Mouse (Mus musculus) right cerebral cortex, postnatal 14 days (tissue): ENCODE results near the gene Flt1.
A peak's percentile ranks its signal among the peaks of the same experiment; 100 is the strongest.

Experiments
- DNase-seq: peaks from one replicate; pipeline ENCODE4 v3.0.0; 2022

Gene Flt1

GRCm38 (mm10) chr5:147724391-147724790, 1.4 kb downstream of the Flt1 start:
- DNase-seq = no peak

DNA sequence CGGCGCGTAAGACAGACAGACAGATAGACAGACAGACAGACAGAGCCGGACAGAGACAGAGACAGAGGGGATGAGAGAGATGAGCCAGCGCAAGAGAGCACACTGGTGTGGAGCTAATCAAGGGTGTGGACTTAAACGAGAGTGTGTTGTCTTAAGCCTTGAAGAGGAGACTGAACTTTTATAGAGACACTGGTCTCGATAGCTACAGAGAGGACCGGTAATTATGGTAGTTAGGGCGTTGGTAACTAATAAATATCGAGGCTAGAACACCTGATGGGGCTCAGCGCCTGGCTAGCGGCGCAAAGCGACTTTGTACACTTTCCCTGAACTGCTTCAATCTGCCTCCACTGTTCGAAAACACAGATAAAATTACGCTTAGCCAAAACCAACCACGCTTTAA, 2.0 kb downstream of the Flt1 start:
- DNase-seq = no peak

DNA sequence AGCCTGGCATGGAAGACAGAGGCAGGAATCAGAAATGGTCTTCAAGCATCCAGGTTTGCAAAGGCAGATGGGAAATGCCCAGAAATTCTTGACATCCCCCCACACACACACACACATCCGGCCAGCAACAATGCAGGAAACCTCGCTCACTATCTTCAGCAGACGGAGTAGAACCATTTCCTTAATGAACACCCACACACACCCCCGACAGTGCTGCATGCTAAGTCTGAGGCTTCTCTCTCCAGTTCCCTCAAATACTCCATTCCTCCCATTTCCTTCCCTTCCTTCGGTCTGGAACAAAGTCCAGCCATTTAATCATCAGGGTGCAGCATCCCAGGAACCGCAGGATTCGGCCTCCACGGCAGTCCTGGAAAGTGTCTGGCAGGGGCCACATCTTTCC, 4.4 kb downstream of the Flt1 start:
- DNase-seq = no peak

DNA sequence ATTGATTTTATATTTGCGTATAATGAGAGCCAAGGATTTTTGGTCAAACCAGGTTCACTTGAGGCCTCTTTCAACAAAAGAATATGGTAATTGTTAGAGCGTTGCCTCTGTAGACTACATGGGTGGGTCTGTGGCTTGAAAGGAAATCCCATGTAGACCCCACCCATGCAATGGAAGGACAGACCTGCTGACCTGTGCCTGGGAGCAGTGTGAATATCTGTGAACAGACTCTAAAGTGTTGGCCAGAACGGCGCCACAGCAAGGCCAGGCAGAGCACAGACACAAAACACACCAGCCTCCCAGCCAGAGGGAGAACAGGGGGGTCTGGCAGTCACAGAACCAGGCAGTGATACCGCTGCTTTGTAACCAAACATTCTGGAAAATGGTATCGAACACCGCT, 7.5 kb downstream of the Flt1 start:
- no peak for DNase-seq

GRCm38 (mm10) chr5:147716697-147717217, 9.1 kb downstream of the Flt1 start:
- no peak for DNase-seq

DNA sequence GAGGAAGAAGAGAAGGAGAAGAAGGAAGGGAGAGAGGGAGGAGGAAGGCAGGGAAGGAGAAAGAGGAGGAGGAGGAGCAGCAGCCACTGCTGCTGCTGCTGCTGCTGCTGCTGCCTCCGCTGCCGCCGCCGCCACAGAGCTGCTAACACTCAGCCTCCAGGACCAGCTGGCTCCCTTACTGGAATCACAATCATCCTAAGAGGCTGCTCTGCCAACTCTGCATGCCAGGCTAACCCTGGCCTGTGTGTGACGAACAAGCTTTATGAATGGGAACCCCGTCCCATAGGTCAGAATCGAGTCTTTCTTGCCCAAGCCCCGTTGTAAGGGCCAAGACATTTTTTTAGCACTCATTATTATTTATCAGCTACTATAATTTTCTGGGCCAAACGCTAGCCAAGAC, 9.5 kb downstream of the Flt1 start:
- DNase-seq = no peak

DNA sequence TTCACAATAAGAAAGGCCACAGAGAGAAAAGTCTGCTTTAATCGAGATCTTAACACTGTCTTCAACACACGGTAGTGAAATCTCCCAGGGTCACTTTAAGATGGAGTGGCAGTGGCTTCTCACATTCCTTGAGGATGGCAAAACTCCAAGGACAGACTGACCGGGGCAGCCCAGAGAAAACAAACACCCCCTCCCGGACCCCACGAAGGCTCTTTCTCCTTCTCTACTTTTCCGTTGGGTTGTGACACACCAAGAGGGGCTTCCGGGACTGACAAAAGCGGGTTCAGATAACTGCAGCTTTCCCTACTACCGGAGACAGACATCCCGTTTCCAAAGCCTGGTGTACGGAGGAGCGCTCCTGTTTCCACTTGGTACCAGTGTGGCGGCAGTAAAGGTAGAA, 10.4 kb downstream of the Flt1 start:
- DNase-seq = no peak

DNA sequence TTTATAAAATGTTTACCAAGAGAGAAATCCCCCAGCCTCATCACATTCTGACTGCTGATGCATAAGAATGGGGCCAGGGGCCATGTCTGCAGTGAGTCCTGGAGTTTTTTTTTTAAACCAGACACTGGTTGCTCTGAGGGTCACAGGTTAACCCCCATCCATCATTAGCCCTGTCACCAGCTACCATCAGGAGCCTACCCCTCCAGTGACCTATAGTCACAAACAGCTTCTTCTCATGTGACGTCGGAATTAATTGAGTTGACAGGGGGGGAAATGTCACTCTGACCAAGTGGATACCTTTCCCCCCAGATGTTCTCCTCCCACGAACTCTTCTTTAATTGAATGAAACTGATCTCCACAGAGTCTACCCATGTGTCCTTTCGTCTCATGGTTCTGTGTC, 17.3 kb downstream of the Flt1 start:
- DNase-seq = no peak

- no peak for DNase-seq
These were observed 18.3 kb downstream of the Flt1 start for GRCm38 (mm10) chr5:147707479-147707878.

GRCm38 (mm10) chr5:147704890-147705289, 20.9 kb downstream of the Flt1 start:
- DNase-seq = no peak

- DNase-seq = no peak
These were observed 23.4 kb downstream of the Flt1 start for GRCm38 (mm10) chr5:147702423-147702822.

GRCm38 (mm10) chr5:147701024-147701423, 24.8 kb downstream of the Flt1 start:
- DNase-seq = no peak

DNA sequence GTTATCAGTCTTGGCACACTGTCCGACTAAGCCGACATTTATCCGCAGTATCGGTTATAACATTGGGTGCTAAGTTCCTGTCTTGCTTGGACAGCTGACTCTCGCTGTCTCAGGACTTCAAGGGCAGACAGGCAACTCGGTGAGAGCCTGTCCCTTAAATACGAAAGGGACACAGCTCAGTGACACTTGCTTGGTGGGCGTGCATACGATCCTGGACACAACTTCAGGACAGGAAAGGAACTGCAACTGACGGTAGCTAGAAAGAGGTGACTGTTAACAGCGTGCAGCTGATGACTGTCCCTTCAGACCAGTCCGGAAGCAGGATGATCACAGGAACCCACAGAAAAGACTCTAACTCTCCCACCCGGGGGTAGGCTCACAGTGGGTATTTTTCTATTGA, 27.8 kb downstream of the Flt1 start:
- DNase-seq = no peak

DNA sequence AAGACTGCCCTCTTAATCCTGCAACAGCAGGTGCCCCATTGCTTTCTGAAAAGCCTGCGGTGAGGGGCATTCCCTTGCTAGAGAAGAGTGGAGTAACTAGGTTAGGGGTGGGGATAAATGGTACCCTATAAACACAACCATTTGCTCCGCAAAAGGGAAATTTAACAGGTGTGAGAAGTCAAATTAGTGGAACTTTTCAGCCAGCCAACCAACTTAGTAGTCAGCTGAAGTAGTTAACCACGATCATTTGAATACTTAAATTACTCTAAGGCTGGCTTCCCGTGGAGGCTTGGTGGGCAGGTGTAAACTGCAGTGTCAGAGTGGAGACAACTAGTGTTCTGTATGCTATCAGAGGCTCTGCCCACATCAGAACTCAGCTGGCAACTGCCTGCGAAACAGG, 28.6 kb downstream of the Flt1 start:
- DNase-seq = no peak

GRCm38 (mm10) chr5:147692622-147693021, 33.2 kb downstream of the Flt1 start:
- DNase-seq = no peak

DNA sequence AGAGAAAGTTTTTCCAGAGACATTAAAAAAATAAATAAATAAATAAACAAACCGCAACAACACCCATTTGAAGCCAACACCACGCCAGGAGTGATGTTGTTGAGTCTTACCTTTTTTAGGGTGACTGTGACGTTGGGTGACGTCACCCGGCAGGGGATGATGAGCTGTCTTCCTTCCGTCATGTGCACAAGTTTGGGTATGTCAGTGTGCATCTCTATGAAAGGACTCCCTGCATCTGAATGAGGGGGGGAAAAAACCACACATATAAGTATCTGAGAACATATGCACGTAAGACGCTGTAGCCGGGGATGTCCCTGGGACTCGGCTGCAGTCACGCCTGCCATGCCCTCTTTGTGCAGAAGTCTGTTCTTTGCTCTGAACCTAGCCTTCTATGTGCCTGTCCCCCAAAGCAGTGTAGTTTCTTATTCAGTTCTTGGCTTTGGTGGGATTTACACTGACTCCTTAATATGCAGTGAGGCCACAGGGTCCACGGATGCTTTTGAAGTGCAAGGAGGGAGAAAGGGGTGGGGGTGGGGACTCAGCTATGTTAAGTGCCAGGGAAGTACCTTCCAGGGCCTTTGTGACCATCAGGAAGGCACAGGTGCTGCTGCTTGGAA, 42.0 kb downstream of the Flt1 start:
- DNase-seq = no peak

- DNase-seq = no peak
These were observed 44.6 kb downstream of the Flt1 start for GRCm38 (mm10) chr5:147681224-147681623.

- DNase-seq = no peak
These were observed 45.1 kb downstream of the Flt1 start for GRCm38 (mm10) chr5:147680711-147681110.

DNA sequence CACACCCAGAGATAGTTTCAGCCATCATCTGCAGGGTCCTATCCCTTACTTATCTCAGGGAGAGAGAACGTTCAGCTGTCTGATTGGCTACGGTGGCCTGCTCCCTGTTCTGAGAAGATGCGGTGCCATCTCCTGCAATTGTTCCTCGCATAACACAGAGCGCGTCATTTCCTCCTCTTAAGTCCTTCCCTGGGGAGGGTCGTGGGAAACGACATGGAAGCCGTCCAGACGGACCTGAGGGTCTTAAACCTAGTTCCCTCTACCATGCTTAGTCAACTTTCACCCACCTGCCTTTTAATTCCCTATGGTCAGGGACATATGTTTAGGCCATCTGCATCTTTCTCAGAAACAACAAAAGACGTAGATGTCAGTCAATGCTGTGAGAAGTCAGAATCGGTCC, 46.5 kb downstream of the Flt1 start:
- no peak for DNase-seq

DNA sequence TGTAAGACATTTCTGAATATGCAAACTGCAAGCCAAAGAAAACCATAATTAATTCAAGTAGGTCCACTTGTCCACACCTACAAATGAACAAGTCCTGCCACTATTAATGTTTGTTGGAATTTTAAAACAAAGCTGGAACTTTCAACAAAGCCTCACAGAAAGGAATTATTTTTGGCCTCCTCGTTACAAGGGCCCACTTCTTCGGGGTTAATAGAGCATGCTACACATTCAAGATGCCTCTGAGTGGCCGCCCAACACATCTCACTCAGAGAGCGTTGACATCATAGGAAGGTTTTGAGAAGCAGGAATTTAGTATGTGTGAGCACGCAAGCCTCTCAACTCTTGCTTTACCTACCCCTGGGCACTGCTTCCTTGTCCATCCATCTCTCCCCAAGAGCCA, 50.0 kb downstream of the Flt1 start:
- DNase-seq = no peak

DNA sequence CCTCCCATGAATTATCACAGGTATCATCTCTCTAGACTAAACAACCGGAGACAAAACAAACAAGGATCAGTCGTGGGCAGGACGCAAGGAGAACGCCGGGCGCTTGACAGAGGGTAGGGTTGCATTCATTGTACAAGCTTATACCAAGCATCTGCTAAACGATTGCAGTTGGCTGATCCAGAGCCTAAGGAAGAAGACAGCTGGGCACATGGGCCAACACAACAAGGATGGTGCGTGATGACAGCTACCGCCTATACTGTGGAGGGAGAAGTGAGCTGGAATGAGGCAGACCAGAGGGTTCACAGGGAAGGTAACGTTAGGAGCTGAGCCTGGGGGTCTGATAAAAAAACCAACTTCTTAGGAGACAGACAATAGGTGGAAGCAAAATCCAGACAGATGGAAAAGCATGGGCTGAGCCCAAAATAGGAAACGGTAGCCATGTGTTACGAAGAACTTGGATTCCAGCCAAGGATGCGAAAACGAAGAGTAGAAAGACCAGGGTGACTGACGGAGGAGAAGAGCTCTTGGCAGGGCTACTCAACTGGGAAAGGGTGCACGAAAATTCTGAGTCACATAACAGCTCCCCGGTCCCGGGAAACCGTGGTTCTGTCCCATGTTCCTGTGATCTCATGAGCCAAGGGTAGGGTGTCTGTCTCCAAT, 53.9 kb downstream of the Flt1 start:
- peak; percentile 34 for DNase-seq

DNA sequence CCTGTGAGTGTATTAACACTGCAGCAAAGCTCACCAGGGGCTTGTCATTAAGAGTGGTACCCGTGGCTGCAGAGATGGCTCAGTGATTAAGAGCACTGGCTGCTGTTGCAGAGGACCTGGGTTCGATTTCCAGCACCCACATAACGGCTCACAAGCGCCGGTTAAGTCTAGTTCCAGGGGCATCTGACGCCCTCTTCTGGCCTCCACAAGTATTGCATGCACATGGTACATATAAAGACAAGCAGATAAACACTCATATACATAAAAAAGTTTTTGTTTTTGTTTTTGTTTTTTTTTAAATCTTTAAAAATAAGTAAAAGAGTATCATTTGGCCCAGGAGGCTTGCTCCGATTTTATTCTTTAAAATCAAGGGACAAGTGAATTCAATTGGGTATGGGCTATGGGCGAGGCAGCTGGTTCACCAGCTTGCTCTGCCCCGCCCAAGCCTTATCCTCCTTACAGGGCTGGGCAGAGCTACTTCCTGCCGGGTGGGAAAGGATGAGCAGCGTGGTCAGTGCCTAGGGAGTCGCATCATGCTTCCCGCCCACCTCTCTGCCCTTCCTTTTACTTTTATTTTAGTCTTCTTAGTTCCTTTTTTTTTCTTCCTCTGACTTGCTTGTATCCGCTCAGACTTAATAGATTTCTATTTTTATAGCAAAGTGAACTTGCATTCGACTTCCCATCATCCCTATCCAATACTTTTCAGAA, 57.0 kb downstream of the Flt1 start:
- no peak for DNase-seq

- DNase-seq = no peak
These were observed 59.9 kb downstream of the Flt1 start for GRCm38 (mm10) chr5:147665946-147666345.

- no peak for DNase-seq
These were observed 60.4 kb downstream of the Flt1 start for GRCm38 (mm10) chr5:147665381-147665780.
